Mouse (Mus musculus): ENCODE measurements around the gene Stard5. TPM values are rescaled to one million over a fixed set of nuclear protein-coding genes. Genes with fewer than 3 reads are reported as not detected.

Gene Stard5
- total and polyA plus RNA-seq, 3 experiments = 0.57 to 8.7 (median 3.6) TPM

DNA sequence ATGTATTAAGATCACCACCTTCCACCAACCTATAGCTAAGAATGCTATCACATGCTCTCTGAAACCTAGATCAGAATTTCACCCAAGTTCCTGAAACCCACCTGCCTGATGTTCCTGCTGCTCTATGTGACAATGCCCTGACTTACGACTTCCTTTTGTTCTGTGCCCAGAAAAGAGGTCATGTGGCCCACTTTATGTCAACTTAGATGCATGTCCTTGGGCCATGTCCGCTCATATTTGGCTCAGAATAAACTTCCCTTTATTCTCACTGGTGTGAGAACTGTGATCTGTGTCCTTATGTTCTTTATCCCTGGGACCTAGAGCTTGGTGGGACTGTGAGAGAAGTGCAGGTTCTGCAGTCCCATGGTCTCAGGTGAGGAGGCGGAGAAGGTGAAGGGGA lies 45.5 kb downstream of the Stard5 start:
- H3K27me3 ChIP-seq (ENCODE audit: insufficient read depth, low read length) = peaks cover 8% of the 10 kb centered on the region; the same call in 1 of the 2 replicates
- H3K4me3 ChIP-seq (ENCODE audit: low read depth, low read length) = no peak overlapping the region
- H3K9me3 ChIP-seq (replicated peaks) = no peaks in the 10 kb centered on the region
- TF ChIP-seq GATA1 (IDR thresholded peaks at IDR 0.05; ENCODE audit: borderline replicate concordance, low read length) = no peak
- no peak for TF ChIP-seq TAL1 (conservative IDR thresholded peaks at IDR 0.05; ENCODE audit: low read depth, low read length)
- TF ChIP-seq CTCF (IDR thresholded peaks at IDR 0.05; ENCODE audit: low read depth, low read length) = no peak
- TF ChIP-seq GATA2 (IDR thresholded peaks at IDR 0.05; ENCODE audit: borderline replicate concordance, low read depth, low read length) = no peak
- TF ChIP-seq POLR2AphosphoS5 (IDR thresholded peaks at IDR 0.05; ENCODE audit: insufficient replicate concordance, low read depth, low read length) = no peak
- DNase-seq (ENCODE audit: low spot score) (no peak), ATAC-seq (ENCODE audit: extremely low read depth, insufficient number of reproducible peaks, low FRiP score, poor library complexity, severe bottlenecking) (no peak)
- H3K36me3 ChIP-seq (replicated peaks) = no peaks in the 10 kb centered on the region
- no peaks in the 10 kb centered on the region for H3K4me1 ChIP-seq (ENCODE audit: insufficient read depth, low read depth, low read length)

DNA sequence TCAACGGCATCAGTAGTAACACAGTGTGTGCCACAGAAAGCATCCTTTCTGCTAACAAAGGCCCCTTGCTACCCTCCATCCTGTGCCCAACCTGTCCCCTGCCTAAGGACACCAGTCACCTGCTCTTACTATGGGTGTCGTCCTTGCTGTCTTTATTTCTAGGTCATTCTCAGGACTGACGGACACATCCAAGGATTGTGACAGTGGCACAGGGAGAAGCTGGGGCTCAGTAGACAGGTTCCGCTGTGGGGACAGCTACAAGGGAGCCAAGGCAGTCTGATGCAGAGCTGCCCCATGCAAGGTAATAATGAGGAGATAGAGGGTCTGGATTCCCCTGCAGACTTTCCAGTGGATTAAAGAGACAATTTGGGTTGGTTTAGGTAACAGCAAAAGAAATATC lies 46.7 kb downstream of the Stard5 start:
- Histone ChIP-seq H3K4me3 (ENCODE audit: low read depth, low read length) (no peak overlapping the region), H3K27me3 (ENCODE audit: insufficient read depth, low read length) (peaks cover 8% of the 10 kb centered on the region; the same call in 1 of the 2 replicates), H3K4me1 (ENCODE audit: insufficient read depth, low read depth, low read length) (no peaks in the 10 kb centered on the region), H3K9me3 (replicated peaks) (no peaks in the 10 kb centered on the region), H3K36me3 (replicated peaks) (no peaks in the 10 kb centered on the region)
- TF ChIP-seq CTCF (IDR thresholded peaks at IDR 0.05; ENCODE audit: low read depth, low read length) (no peak), GATA2 (IDR thresholded peaks at IDR 0.05; ENCODE audit: borderline replicate concordance, low read depth, low read length) (no peak), POLR2AphosphoS5 (IDR thresholded peaks at IDR 0.05; ENCODE audit: insufficient replicate concordance, low read depth, low read length) (no peak), TAL1 (conservative IDR thresholded peaks at IDR 0.05; ENCODE audit: low read depth, low read length) (no peak), GATA1 (IDR thresholded peaks at IDR 0.05; ENCODE audit: borderline replicate concordance, low read length) (no peak)
- DNase-seq (ENCODE audit: low spot score) (no peak), ATAC-seq (ENCODE audit: extremely low read depth, insufficient number of reproducible peaks, low FRiP score, poor library complexity, severe bottlenecking) (no peak)

DNA sequence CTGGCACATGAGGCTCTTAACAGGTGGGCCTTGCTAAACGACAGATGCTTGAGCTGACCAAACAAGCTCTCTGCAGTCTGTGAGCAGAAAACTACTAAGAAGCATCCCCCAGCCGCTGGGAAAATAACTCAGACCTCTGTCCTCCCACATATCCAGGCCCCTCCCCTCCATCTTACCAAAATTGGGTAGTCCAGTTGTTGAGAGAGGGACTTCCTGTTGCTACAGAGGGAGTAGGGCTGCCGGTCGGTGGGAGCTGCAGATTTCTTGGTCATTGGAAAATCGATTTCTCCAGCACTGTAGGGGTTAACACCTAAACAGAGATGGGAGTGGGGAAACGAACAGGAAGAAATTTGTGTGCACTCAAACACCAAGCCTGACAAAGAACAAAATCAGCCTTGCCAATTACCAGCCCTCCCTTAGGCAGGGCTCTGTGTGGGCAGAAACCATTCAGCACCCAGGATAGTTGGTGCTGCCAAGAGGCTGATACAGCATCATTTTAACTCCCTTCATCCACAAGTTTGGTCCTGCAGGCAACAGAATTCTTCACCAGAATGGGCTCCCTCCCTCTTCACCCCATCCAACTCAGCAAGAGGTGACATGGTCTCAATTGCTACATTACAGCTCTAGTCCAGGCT lies 51.0 kb downstream of the Stard5 start:
- no peak for TF ChIP-seq GATA1 (IDR thresholded peaks at IDR 0.05; ENCODE audit: borderline replicate concordance, low read length)
- TF ChIP-seq POLR2AphosphoS5 (IDR thresholded peaks at IDR 0.05; ENCODE audit: insufficient replicate concordance, low read depth, low read length) = no peak
- no peak for TF ChIP-seq CTCF (IDR thresholded peaks at IDR 0.05; ENCODE audit: low read depth, low read length)
- no peak for TF ChIP-seq TAL1 (conservative IDR thresholded peaks at IDR 0.05; ENCODE audit: low read depth, low read length)
- TF ChIP-seq GATA2 (IDR thresholded peaks at IDR 0.05; ENCODE audit: borderline replicate concordance, low read depth, low read length) = no peak
- ATAC-seq (ENCODE audit: extremely low read depth, insufficient number of reproducible peaks, low FRiP score, poor library complexity, severe bottlenecking) (no peak), DNase-seq (ENCODE audit: low spot score) (no peak)
- Histone ChIP-seq H3K4me3 (ENCODE audit: low read depth, low read length) (no peak overlapping the region), H3K9me3 (replicated peaks) (no peaks in the 10 kb centered on the region), H3K36me3 (replicated peaks) (no peaks in the 10 kb centered on the region), H3K4me1 (ENCODE audit: insufficient read depth, low read depth, low read length) (no peaks in the 10 kb centered on the region), H3K27me3 (ENCODE audit: insufficient read depth, low read length) (peaks cover 10% of the 10 kb centered on the region)

DNA sequence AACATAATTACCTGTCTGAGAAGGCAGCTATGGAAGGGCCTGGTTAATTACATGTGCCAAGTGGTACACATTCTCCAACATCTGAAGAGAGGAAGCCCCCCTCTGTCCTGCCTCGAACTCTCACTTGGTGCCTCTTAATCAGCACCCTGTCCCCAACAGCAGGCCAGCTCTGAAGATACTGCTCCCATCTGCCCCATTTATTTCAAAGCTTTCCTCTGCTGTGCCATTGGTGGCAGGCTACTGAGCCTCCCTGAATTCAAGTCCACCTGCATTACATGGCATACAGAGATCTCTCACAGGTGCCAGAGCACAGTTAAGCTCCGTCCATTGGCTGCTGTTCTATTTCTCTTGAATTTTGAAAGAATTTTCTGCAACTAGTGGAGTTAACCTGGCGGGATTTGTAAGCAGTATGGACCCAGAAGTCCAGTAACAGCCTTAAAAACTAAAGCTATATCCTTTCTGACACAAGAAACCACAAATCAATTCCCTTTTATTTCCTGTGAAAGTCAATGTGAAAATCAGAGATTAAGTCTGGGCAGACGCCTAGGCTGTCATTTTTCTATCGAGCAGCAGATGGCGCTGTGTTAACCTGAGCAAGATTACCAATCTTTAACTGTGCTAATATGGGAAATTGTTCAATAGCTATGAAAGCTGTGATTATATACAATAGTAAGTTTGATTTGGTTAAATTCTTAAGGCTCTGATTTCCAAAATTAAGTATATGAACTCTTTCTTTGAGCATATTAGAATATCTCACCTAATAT lies 63.9 kb downstream of the Stard5 start:
- no peaks in the 10 kb centered on the region for H3K4me1 ChIP-seq (ENCODE audit: insufficient read depth, low read depth, low read length)
- no peak overlapping the region for H3K4me3 ChIP-seq (ENCODE audit: low read depth, low read length)
- H3K36me3 ChIP-seq (replicated peaks) = no peaks in the 10 kb centered on the region
- H3K9me3 ChIP-seq (replicated peaks) = no peaks in the 10 kb centered on the region
- ATAC-seq (ENCODE audit: extremely low read depth, insufficient number of reproducible peaks, low FRiP score, poor library complexity, severe bottlenecking) = no peak
- DNase-seq (ENCODE audit: low spot score) = no peak
- H3K27me3 ChIP-seq (ENCODE audit: insufficient read depth, low read length) = no peaks in the 10 kb centered on the region
- TF ChIP-seq TAL1 (conservative IDR thresholded peaks at IDR 0.05; ENCODE audit: low read depth, low read length) = no peak
- TF ChIP-seq GATA1 (IDR thresholded peaks at IDR 0.05; ENCODE audit: borderline replicate concordance, low read length) = no peak
- TF ChIP-seq POLR2AphosphoS5 (IDR thresholded peaks at IDR 0.05; ENCODE audit: insufficient replicate concordance, low read depth, low read length) = no peak
- no peak for TF ChIP-seq GATA2 (IDR thresholded peaks at IDR 0.05; ENCODE audit: borderline replicate concordance, low read depth, low read length)
- peak; percentile 52 for TF ChIP-seq CTCF (IDR thresholded peaks at IDR 0.05; ENCODE audit: low read depth, low read length)

DNA sequence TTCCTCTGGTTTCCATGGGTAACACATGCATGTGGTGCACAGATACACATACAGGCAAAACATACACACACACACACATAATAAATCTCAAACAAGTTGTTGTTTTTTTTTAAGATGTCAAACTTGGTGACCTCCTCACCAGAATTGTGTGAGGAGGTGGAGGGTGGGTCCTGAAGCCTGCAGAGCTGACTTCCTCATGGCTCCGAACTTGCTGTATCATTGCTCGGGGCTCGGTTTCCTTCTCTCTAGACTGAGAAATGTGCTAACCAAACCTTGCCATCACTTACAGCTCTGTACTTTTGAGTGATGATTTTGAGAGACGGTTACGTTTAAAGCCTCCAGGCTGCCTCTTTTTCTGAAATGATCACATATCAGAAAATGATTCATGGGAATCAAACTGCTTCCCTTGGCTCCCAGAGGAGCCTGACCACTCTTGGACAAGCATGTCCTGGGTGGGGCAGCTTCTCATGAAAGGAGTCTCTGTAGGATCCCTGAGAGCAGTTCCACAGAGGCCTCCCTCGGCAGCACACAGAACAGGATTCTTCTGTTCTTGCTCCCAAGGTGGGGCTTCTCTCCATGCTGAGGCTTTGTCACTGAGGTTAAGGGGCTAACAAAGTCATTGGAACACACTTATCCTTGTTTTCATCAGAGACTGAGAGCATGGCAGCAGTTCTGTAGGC lies 67.4 kb downstream of the Stard5 start:
- Histone ChIP-seq H3K9me3 (replicated peaks) (no peaks in the 10 kb centered on the region), H3K4me3 (ENCODE audit: low read depth, low read length) (no peak overlapping the region), H3K4me1 (ENCODE audit: insufficient read depth, low read depth, low read length) (no peaks in the 10 kb centered on the region), H3K27me3 (ENCODE audit: insufficient read depth, low read length) (no peaks in the 10 kb centered on the region), H3K36me3 (replicated peaks) (no peaks in the 10 kb centered on the region)
- no peak for TF ChIP-seq GATA2 (IDR thresholded peaks at IDR 0.05; ENCODE audit: borderline replicate concordance, low read depth, low read length)
- TF ChIP-seq TAL1 (conservative IDR thresholded peaks at IDR 0.05; ENCODE audit: low read depth, low read length) = no peak
- TF ChIP-seq GATA1 (IDR thresholded peaks at IDR 0.05; ENCODE audit: borderline replicate concordance, low read length) = no peak
- no peak for TF ChIP-seq CTCF (IDR thresholded peaks at IDR 0.05; ENCODE audit: low read depth, low read length)
- TF ChIP-seq POLR2AphosphoS5 (IDR thresholded peaks at IDR 0.05; ENCODE audit: insufficient replicate concordance, low read depth, low read length) = no peak
- no peak for DNase-seq (ENCODE audit: low spot score)
- ATAC-seq (ENCODE audit: extremely low read depth, insufficient number of reproducible peaks, low FRiP score, poor library complexity, severe bottlenecking) = no peak

Other genes with a start within 250 kb of the Stard5 start
- gene Tmc3, start 47.0 kb upstream of the Stard5 start, total RNA-seq (2014; fragmentation: Nextera tagmentation) = not detected in 2 replicates
- gene Tmc3, start 47.0 kb upstream of the Stard5 start, total RNA-seq (2017) = 0.12 and 0.71 TPM in 2 replicates
- not detected in 2 replicates for gene Tmc3, start 47.0 kb upstream of the Stard5 start, polyA plus RNA-seq (2012)
- 0.53 TPM in 1 of 2 replicates, not detected in the other for gene Il16, start 113.8 kb downstream of the Stard5 start, total RNA-seq (2014; fragmentation: Nextera tagmentation)
- gene Il16, start 113.8 kb downstream of the Stard5 start, total RNA-seq (2017) = 0.87 and 1.1 TPM in 2 replicates
- gene Il16, start 113.8 kb downstream of the Stard5 start, polyA plus RNA-seq (2012) = 0.02 and 0.06 TPM in 2 replicates
- gene Cfap161, start 162.9 kb downstream of the Stard5 start, total RNA-seq (2014; fragmentation: Nextera tagmentation) = not detected in 2 replicates
- 0.29 TPM in 1 of 2 replicates, not detected in the other for gene Cfap161, start 162.9 kb downstream of the Stard5 start, total RNA-seq (2017)
- not detected in 2 replicates for gene Cfap161, start 162.9 kb downstream of the Stard5 start, polyA plus RNA-seq (2012)